Mouse (Mus musculus) stomach, embryonic 14.5 days (tissue): Measurements from ENCODE around the gene Mageb18. TPM values are rescaled to one million over a fixed set of nuclear protein-coding genes. Genes with fewer than 3 reads are reported as not detected.
"Not testable (repeated sequence)": the region's sequence is repeated elsewhere in the genome, so short reads cannot be mapped to it uniquely, and the experiment has no call there.

ENCODE experiments used
- ATAC-seq: fragments of 200-750 bp; cut with Nextera tagmentation; 2 replicates; pipeline ENCODE4 v1.8.0; 2017; ENCODE audit warnings: low read depth, moderate TSS enrichment; ENCODE audit not compliant: insufficient number of reproducible peaks, insufficient read depth, low FRiP score
- H3K27ac ChIP-seq: fragments of 300-500 bp; sonication (generic); 2 replicates; pipeline ENCODE4 v1.5.1; 2014; ENCODE audit warnings: mild to moderate bottlenecking, low read length, moderate library complexity, mixed read lengths
- H3K27me3 ChIP-seq: fragments of 300-500 bp; sonication (generic); 2 replicates; pipeline ENCODE4 v1.6.1; 2014; ENCODE audit warnings: low read length, control low read depth, mixed read lengths; ENCODE audit not compliant: control insufficient read depth, insufficient read depth
- H3K36me3 ChIP-seq: fragments of 300-500 bp; sonication (generic); 2 replicates; pipeline ENCODE4 v1.6.1; 2014; ENCODE audit warnings: mild to moderate bottlenecking, control low read depth, low read length, moderate library complexity, mixed read lengths; ENCODE audit not compliant: control insufficient read depth, insufficient read depth
- H3K4me1 ChIP-seq: fragments of 300-500 bp; sonication (generic); 2 replicates; pipeline ENCODE4 v1.6.1; 2014; ENCODE audit warnings: low read length, control low read depth, mixed read lengths; ENCODE audit not compliant: control insufficient read depth, insufficient read depth
- H3K4me2 ChIP-seq: fragments of 300-500 bp; sonication (generic); replicated peaks from 2 replicates; pipeline ENCODE4 v1.6.1; 2014; ENCODE audit warnings: low read depth, low read length, control low read depth
- H3K4me3 ChIP-seq: fragments of 300-500 bp; sonication (generic); 2 replicates; pipeline ENCODE4 v1.5.1; 2014; ENCODE audit warnings: low read depth, low read length, control low read depth
- H3K9ac ChIP-seq: fragments of 300-500 bp; sonication (generic); replicated peaks from 2 replicates; pipeline ENCODE4 v1.6.1; 2014; ENCODE audit warnings: low read depth, mild to moderate bottlenecking, control low read depth, low read length, moderate library complexity, mixed read lengths
- H3K9me3 ChIP-seq: fragments of 300-500 bp; sonication (generic); 2 replicates; pipeline ENCODE4 v1.6.1; 2016; ENCODE audit warnings: low read depth, low read length, control low read depth; ENCODE audit not compliant: control insufficient read depth
- WGBS: fragments of 180-500 bp; shearing (Covaris S2); extraction: QIAGEN DNeasy Blood & Tissue Kit; methylation state at CpG from one replicate; pipeline ENCODE4 v1.1.7; 2014; 5-methylcytosine and 5-hydroxymethylcytosine counted together
- polyA plus RNA-seq: library from polyadenylated mRNA; unstranded; fragments of >200 nt; fragmentation: Nextera tagmentation; extraction: Ambion mirVana; gene quantifications from 2 replicates; pipeline ENCODE4 v1.2.1, GENCODE M21; 2014

Mageb18 gene
- not detected in 2 replicates for polyA plus RNA-seq

- no peak within 1 kb of the TSS for H3K4me3 ChIP-seq
- no peaks in the 10 kb centered on the region for H3K4me1 ChIP-seq
- H3K9me3 ChIP-seq: no peaks in the 10 kb centered on the region
- no peaks in the 10 kb centered on the region for H3K27me3 ChIP-seq
- no peak within 1 kb of the TSS for H3K9ac ChIP-seq
- 73% methylated on average over 1 of the region's 1 CpGs for WGBS
- H3K27ac ChIP-seq: no peak within 1 kb of the TSS
- H3K36me3 ChIP-seq: no peaks in the 10 kb centered on the region
- H3K4me2 ChIP-seq: no peak within 1 kb of the TSS
- ATAC-seq: no peak
Measured at GRCm38 (mm10) chrX:92599472-92599871, at the start of gene Mageb18. Mageb18 (minus strand) TSS chrX:92599572.

GRCm38 (mm10) chrX:92612788-92613187, 13.4 kb upstream of the Mageb18 start:
- ATAC-seq: no peak
- Histone ChIP-seq H3K9me3 (no peaks in the 10 kb centered on the region), H3K36me3 (no peaks in the 10 kb centered on the region), H3K27ac (no peak overlapping the region), H3K4me1 (no peaks in the 10 kb centered on the region), H3K4me3 (no peak overlapping the region), H3K4me2 (no peak overlapping the region), H3K9ac (no peak overlapping the region), H3K27me3 (no peaks in the 10 kb centered on the region)
- 73% methylated on average over 3 of the region's 3 CpGs for WGBS

GRCm38 (mm10) chrX:92610466-92610865, 11.1 kb upstream of the Mageb18 start:
- H3K36me3 ChIP-seq: no peaks in the 10 kb centered on the region
- H3K4me1 ChIP-seq: no peaks in the 10 kb centered on the region
- no peak overlapping the region for H3K27ac ChIP-seq
- no peak overlapping the region for H3K9ac ChIP-seq
- H3K9me3 ChIP-seq: no peaks in the 10 kb centered on the region
- no peaks in the 10 kb centered on the region for H3K27me3 ChIP-seq
- H3K4me3 ChIP-seq: no peak overlapping the region
- 64% methylated on average over 3 of the region's 3 CpGs for WGBS
- no peak overlapping the region for H3K4me2 ChIP-seq
- no peak for ATAC-seq

- no peak overlapping the region for H3K27ac ChIP-seq
- WGBS: 37% methylated on average over 4 of the region's 4 CpGs
- ATAC-seq: no peak
- no peaks in the 10 kb centered on the region for H3K4me1 ChIP-seq
- H3K4me2 ChIP-seq: no peak overlapping the region
- no peaks in the 10 kb centered on the region for H3K9me3 ChIP-seq
- no peaks in the 10 kb centered on the region for H3K27me3 ChIP-seq
- no peaks in the 10 kb centered on the region for H3K36me3 ChIP-seq
- H3K4me3 ChIP-seq: no peak overlapping the region
- H3K9ac ChIP-seq: no peak overlapping the region
Measured at GRCm38 (mm10) chrX:92597324-92597723, 2.0 kb downstream of the Mageb18 start.

- Histone ChIP-seq H3K27ac (no peak overlapping the region), H3K36me3 (no peaks in the 10 kb centered on the region), H3K4me2 (no peak overlapping the region), H3K4me3 (no peak overlapping the region), H3K9me3 (no peaks in the 10 kb centered on the region), H3K4me1 (no peaks in the 10 kb centered on the region), H3K9ac (no peak overlapping the region), H3K27me3 (no peaks in the 10 kb centered on the region)
- 76% methylated on average over 1 of the region's 1 CpGs for WGBS
- ATAC-seq: no peak
Measured at GRCm38 (mm10) chrX:92527826-92528225, 71.5 kb downstream of the Mageb18 start.

- no peak overlapping the region for H3K27ac ChIP-seq
- H3K27me3 ChIP-seq: no peaks in the 10 kb centered on the region
- no peak overlapping the region for H3K9ac ChIP-seq
- WGBS: 29% methylated on average over 1 of the region's 1 CpGs
- H3K4me3 ChIP-seq: no peak overlapping the region
- no peak for ATAC-seq
- H3K4me2 ChIP-seq: no peak overlapping the region
- no peaks in the 10 kb centered on the region for H3K9me3 ChIP-seq
- H3K4me1 ChIP-seq: no peaks in the 10 kb centered on the region
- H3K36me3 ChIP-seq: no peaks in the 10 kb centered on the region
Measured at GRCm38 (mm10) chrX:92498254-92498653, 101.1 kb downstream of the Mageb18 start.

- not testable (repeated sequence) for H3K4me1 ChIP-seq, H3K4me3 ChIP-seq, H3K27ac ChIP-seq, H3K9me3 ChIP-seq, H3K9ac ChIP-seq, H3K4me2 ChIP-seq, H3K27me3 ChIP-seq, ATAC-seq, H3K36me3 ChIP-seq
- 88% methylated on average over 4 of the region's 4 CpGs for WGBS
Measured at GRCm38 (mm10) chrX:92489649-92490048, 109.7 kb downstream of the Mageb18 start, which contains the start of gene Gm5941. Gm5941 (plus strand) TSS chrX:92489949.

GRCm38 (mm10) chrX:92464773-92465172, 134.6 kb downstream of the Mageb18 start:
- Histone ChIP-seq H3K4me3 (no peak overlapping the region), H3K4me1 (no peaks in the 10 kb centered on the region), H3K9me3 (no peaks in the 10 kb centered on the region), H3K27ac (no peak overlapping the region), H3K36me3 (no peaks in the 10 kb centered on the region), H3K9ac (no peak overlapping the region), H3K4me2 (no peak overlapping the region), H3K27me3 (no peaks in the 10 kb centered on the region)
- WGBS: 55% methylated on average over 4 of the region's 4 CpGs
- no peak for ATAC-seq

GRCm38 (mm10) chrX:92460496-92460895, 138.9 kb downstream of the Mageb18 start:
- Histone ChIP-seq H3K27me3 (no peaks in the 10 kb centered on the region), H3K4me3 (no peak overlapping the region), H3K9me3 (no peaks in the 10 kb centered on the region), H3K4me2 (no peak overlapping the region), H3K36me3 (no peaks in the 10 kb centered on the region), H3K4me1 (no peaks in the 10 kb centered on the region), H3K27ac (no peak overlapping the region), H3K9ac (no peak overlapping the region)
- WGBS: 40% methylated on average over 3 of the region's 3 CpGs
- no peak for ATAC-seq
